Mouse (Mus musculus) CD4-positive, CD25-positive, alpha-beta regulatory T cell, adult 2 months (primary cell): ENCODE results near the gene Rhd.

Experiments used
- DNase-seq: peaks from one replicate; pipeline ENCODE4 v3.0.0-alpha.2; 2012; ENCODE audit warnings: low read depth, low spot score

The Rhd gene

GRCm38 (mm10) chr4:134930684-134931481 is 66.5 kb downstream of the Rhd start, which contains the start of gene Syf2:
Syf2 (plus strand) TSS chr4:134930898.
- peak; percentile 99 for DNase-seq

- no peak for DNase-seq
These were observed 73.2 kb downstream of the Rhd start for GRCm38 (mm10) chr4:134937240-134938176.

- DNase-seq = no peak
These were observed 75.6 kb downstream of the Rhd start for GRCm38 (mm10) chr4:134939900-134940299.

GRCm38 (mm10) chr4:134943758-134944538 is 79.6 kb downstream of the Rhd start:
- no peak for DNase-seq
